Mouse (Mus musculus) embryonic facial prominence, embryonic 11.5 days (tissue): Measurements from ENCODE around the gene Abi1. TPM values are rescaled to one million over a fixed set of nuclear protein-coding genes. Genes with fewer than 3 reads are reported as not detected.

Experiments used
- ATAC-seq: fragments of 200-750 bp; cut with Nextera tagmentation; replicated peaks from 2 replicates; pipeline ENCODE4 v1.8.0; 2017; ENCODE audit warnings: low read depth; ENCODE audit not compliant: insufficient number of reproducible peaks, low FRiP score, low TSS enrichment
- DNase-seq: peaks from one replicate; pipeline ENCODE4 v3.0.0-alpha.2; 2015; ENCODE audit warnings: low spot score
- H3K27ac ChIP-seq: fragments of 300-500 bp; sonication (generic); replicated peaks from 2 replicates; pipeline ENCODE4 v1.5.1; 2014; ENCODE audit warnings: mild to moderate bottlenecking, low read depth, low read length, control low read depth
- H3K27me3 ChIP-seq: fragments of 300-500 bp; sonication (generic); 2 replicates; pipeline ENCODE4 v1.6.1; 2014; ENCODE audit warnings: mild to moderate bottlenecking, low read length, moderate library complexity, mixed read lengths; ENCODE audit not compliant: control insufficient read depth, insufficient read depth
- H3K36me3 ChIP-seq: fragments of 300-500 bp; sonication (generic); replicated peaks from 2 replicates; pipeline ENCODE4 v1.6.1; 2014; ENCODE audit warnings: low read depth, mild to moderate bottlenecking, low read length, moderate library complexity, mixed read lengths; ENCODE audit not compliant: control insufficient read depth, insufficient read depth
- H3K4me1 ChIP-seq: fragments of 300-500 bp; sonication (generic); 2 replicates; pipeline ENCODE4 v1.6.1; 2014; ENCODE audit warnings: low read length, mixed read lengths; ENCODE audit not compliant: control insufficient read depth, insufficient read depth
- H3K4me2 ChIP-seq: fragments of 300-500 bp; sonication (generic); 2 replicates; pipeline ENCODE4 v1.6.1; 2014; ENCODE audit warnings: low read depth, mild to moderate bottlenecking, control low read depth, low read length, moderate library complexity
- H3K4me3 ChIP-seq: fragments of 300-500 bp; sonication (generic); 2 replicates; pipeline ENCODE4 v1.5.1; 2014; ENCODE audit warnings: low read depth, low read length, control low read depth
- H3K9ac ChIP-seq: fragments of 300-500 bp; sonication (generic); replicated peaks from 2 replicates; pipeline ENCODE4 v1.6.1; 2014; ENCODE audit warnings: mild to moderate bottlenecking, control low read depth, low read length
- H3K9me3 ChIP-seq: fragments of 300-500 bp; sonication (generic); replicated peaks from 2 replicates; pipeline ENCODE4 v1.6.1; 2016; ENCODE audit warnings: mild to moderate bottlenecking, low read length, inconsistent platforms, mixed read lengths; ENCODE audit not compliant: control insufficient read depth
- WGBS: fragments of 180-500 bp; shearing (Covaris S2); extraction: QIAGEN DNeasy Blood & Tissue Kit; methylation state at CpG from one replicate; pipeline ENCODE4 v1.1.7; 2014; 5-methylcytosine and 5-hydroxymethylcytosine counted together
- polyA plus RNA-seq: library from polyadenylated mRNA; unstranded; fragments of >200 nt; fragmentation: Nextera tagmentation; extraction: Ambion mirVana; gene quantifications from 2 replicates; pipeline ENCODE4 v1.2.1, GENCODE M21; 2014

Gene Abi1
- 41.4 and 42.3 TPM in 2 replicates for polyA plus RNA-seq

DNA sequence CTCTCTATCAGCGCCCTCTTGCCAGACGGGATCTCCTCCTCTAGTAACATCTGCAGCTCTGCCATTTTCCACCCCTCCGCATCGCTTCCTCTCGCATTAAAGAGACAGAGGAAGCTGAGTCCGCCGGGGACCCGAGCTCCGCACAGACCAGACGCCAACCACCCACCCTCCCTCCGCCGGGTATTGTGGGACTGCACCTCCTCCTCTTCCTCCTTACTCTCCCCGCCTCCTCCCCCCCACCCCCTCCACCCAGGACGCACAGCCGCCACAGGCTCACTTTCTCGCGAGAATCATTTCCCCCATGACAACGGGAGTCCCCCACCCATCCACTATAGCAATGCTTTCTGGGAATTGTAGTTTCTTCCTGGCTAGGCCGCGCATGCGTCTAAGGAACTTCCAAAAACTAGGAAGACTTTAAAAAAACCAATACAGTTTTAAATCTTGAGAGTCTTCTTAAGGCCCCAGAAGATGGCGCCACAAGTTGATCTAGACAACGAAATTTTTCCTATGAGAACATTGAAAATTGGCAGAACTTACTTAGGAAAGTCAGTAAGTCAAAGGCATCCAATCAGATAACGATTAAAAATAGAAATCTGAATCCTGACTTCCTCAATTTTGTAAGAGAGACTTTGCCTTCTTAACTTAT, at the start of gene Abi1:
TSS of gene Abi1 (minus strand) at position 241 of the 646 bp plus-strand sequence.
- peak within 1 kb of the TSS; percentile 66 for H3K4me2 ChIP-seq
- 3% methylated on average over 23 of the region's 24 CpGs for WGBS
- DNase-seq (peak; percentile 98), ATAC-seq (peak; percentile 94)
- peak within 1 kb of the TSS; percentile 93 for H3K4me3 ChIP-seq
- peak within 1 kb of the TSS; percentile 94 for H3K9ac ChIP-seq
- H3K27me3 ChIP-seq: no peaks in the 10 kb centered on the region
- H3K9me3 ChIP-seq: no peaks in the 10 kb centered on the region
- H3K36me3 ChIP-seq: no peaks in the 10 kb centered on the region
- peak within 1 kb of the TSS; percentile 92 for H3K27ac ChIP-seq
- H3K4me1 ChIP-seq: no peaks in the 10 kb centered on the region

DNA sequence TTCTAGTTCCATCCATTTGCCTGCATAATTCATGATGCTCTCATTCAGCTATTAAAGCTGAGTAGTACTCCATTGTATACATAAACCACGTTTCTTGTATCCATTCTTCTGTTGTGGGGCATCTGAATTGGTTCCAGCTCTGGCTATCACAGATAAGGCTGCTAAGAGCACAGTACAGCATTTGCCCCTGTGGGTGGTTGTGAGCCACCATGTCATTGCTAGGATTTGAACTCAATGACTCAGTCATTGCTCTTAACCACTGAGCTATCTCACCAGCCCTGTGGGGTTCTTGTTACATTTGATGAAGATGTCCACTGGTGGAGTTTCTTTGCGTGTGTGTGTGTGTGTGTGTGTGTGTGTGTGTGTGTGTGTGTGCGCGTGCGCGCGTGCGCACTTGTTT, 44.5 kb upstream of the Abi1 start:
- Histone ChIP-seq H3K4me1 (no peaks in the 10 kb centered on the region), H3K36me3 (no peaks in the 10 kb centered on the region; the same call in 1 of the 2 replicates), H3K9me3 (no peaks in the 10 kb centered on the region), H3K4me3 (no peak overlapping the region), H3K27ac (no peak overlapping the region), H3K9ac (no peak overlapping the region), H3K4me2 (no peak overlapping the region), H3K27me3 (no peaks in the 10 kb centered on the region)
- ATAC-seq (no peak), DNase-seq (no peak)
- WGBS: 92% methylated on average over 8 of the region's 8 CpGs

DNA sequence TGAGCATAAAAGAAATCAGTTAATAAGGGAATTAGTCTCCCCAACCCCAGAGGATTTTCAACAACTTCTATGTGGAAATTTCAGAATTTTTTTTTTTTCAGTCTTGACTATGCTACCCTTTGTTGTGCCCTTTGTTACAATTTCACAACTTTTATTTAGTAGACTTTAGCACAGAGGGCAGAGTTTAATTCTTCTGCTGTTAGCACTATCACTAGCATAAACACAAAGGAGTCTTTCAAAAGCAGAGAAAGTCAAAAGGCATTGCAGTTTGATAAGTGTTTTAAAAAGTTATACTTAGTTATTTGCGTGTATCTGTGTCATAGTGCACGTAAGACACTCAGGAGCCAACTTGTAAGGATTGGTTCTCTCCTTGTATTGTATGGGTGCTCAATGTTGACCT, 38.5 kb upstream of the Abi1 start:
- no peaks in the 10 kb centered on the region for H3K27me3 ChIP-seq
- no peak overlapping the region for H3K27ac ChIP-seq
- H3K4me1 ChIP-seq: no peaks in the 10 kb centered on the region
- DNase-seq: no peak
- no peaks in the 10 kb centered on the region; the same call in 1 of the 2 replicates for H3K36me3 ChIP-seq
- H3K4me2 ChIP-seq: no peak overlapping the region
- no peak overlapping the region for H3K9ac ChIP-seq
- ATAC-seq: no peak
- no peaks in the 10 kb centered on the region for H3K9me3 ChIP-seq
- 95% methylated on average over 2 of the region's 2 CpGs for whole genome bisulfite sequencing
- H3K4me3 ChIP-seq: no peak overlapping the region

DNA sequence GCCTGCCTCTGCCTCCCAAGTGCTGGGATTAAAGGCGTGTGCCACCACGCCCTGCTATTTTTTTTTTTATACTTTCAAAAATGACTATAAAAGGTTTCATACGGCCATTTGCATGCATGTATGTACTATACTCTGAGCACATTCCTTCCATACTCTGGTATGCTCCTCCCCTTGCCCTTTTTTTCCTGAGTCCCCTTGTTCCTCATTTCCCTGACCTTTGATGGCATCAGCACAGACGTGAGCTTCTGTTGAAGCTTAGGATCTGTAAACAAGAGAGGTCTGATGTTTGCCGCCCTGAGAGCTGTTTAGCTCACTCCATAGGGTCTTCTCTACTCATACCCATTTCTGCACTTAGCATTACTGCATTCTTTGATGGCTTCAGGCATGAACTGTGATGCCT, 37.7 kb upstream of the Abi1 start:
- WGBS: 84% methylated on average over 5 of the region's 5 CpGs
- H3K4me3 ChIP-seq: no peak overlapping the region
- no peak overlapping the region for H3K27ac ChIP-seq
- H3K9me3 ChIP-seq: no peaks in the 10 kb centered on the region
- no peak for DNase-seq
- no peak overlapping the region for H3K4me2 ChIP-seq
- H3K27me3 ChIP-seq: no peaks in the 10 kb centered on the region
- ATAC-seq: no peak
- H3K9ac ChIP-seq: no peak overlapping the region
- no peaks in the 10 kb centered on the region for H3K4me1 ChIP-seq
- no peaks in the 10 kb centered on the region; the same call in 1 of the 2 replicates for H3K36me3 ChIP-seq

DNA sequence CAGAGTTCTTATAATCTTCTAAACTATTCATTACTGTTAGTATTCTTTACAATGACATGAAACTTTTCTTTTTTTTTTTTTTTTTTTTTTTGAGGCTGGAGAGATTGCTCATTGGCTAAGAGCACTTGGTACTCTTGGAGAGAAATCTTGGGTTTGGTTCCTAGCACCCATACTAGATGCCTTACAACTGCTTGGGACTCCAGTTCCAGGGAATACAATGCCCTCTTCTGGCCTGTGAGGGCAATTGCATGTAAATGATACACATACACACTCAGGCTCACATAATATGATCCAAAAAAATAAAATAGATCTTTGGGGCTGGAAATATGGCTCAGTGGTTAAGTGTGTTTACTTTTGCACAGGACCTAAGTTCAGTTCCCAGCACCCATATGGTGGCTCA, 36.7 kb upstream of the Abi1 start:
- DNase-seq: no peak
- H3K4me3 ChIP-seq: no peak overlapping the region
- H3K4me1 ChIP-seq: no peaks in the 10 kb centered on the region
- H3K4me2 ChIP-seq: no peak overlapping the region
- no peaks in the 10 kb centered on the region; the same call in 1 of the 2 replicates for H3K36me3 ChIP-seq
- ATAC-seq: no peak
- no peak overlapping the region for H3K27ac ChIP-seq
- H3K27me3 ChIP-seq: no peaks in the 10 kb centered on the region
- H3K9me3 ChIP-seq: no peaks in the 10 kb centered on the region
- H3K9ac ChIP-seq: no peak overlapping the region

DNA sequence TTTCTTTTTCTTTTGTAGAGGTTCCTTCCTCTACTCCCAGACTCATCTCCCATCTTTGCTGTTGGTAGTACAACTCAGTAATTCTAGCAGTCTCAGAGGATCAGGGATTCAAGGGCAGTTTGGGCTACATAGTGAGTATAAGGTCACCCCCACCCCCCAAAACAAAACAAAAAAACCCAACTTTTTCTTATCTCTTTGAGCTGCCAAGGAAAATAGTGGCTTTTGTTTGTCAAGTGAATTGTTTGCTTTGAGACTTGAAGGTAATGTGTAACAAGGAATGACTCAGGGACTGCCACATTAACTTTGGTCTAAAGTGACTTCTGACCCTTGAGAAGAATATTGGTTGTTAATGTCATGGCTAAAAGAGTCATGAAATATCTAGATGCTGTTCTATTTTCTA, 35.8 kb upstream of the Abi1 start:
- ATAC-seq (no peak), DNase-seq (no peak)
- H3K27me3 ChIP-seq: no peaks in the 10 kb centered on the region
- H3K9me3 ChIP-seq: no peaks in the 10 kb centered on the region
- no peak overlapping the region for H3K4me2 ChIP-seq
- no peak overlapping the region for H3K4me3 ChIP-seq
- H3K36me3 ChIP-seq: no peaks in the 10 kb centered on the region; the same call in 1 of the 2 replicates
- H3K4me1 ChIP-seq: no peaks in the 10 kb centered on the region
- H3K9ac ChIP-seq: no peak overlapping the region
- H3K27ac ChIP-seq: no peak overlapping the region

DNA sequence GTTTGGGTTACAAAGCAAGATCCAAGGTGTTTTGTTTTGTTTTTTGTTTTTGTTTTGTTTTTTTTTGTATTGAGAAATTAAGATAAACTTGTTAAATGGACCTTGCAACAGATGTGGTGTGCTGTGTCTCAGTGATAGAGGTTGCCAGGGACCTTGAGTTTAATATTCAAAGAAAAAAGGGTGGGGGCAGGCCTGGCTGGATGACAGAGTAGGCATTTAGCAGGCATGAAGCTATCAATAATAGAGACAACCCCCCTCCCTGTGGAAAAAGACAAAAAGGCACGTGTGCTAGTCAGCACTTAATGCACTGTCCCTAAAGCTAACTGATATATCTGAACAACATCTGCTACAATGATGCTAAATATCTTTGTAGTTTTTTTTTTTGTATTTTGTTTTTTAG, 31.4 kb upstream of the Abi1 start:
- no peak for DNase-seq

DNA sequence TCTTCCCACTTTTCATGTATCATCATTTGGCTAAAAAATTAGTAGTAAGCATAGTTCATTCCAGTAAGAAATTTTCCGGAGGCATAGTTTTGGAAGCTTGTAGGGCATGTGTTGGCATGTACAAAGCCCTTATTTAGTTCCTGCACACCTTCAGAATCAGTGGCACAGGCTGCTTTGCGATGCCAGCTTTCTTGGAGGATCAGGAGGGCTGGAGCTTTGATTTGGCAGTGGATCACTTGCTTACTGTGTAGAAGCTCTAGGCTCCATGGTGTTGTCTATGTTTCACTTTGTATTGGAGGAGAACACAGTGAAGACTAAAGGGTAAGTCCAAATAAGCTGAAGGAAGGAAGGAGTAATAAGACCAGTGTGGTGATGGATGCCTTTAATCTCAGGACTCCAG, 30.4 kb upstream of the Abi1 start:
- Histone ChIP-seq H3K9ac (no peak overlapping the region), H3K4me1 (no peaks in the 10 kb centered on the region), H3K9me3 (no peaks in the 10 kb centered on the region), H3K4me3 (no peak overlapping the region), H3K27me3 (no peaks in the 10 kb centered on the region), H3K27ac (no peak overlapping the region), H3K4me2 (no peak overlapping the region), H3K36me3 (no peaks in the 10 kb centered on the region)
- ATAC-seq (no peak), DNase-seq (no peak)
- WGBS: 86% methylated on average over 2 of the region's 2 CpGs

More for the DNA sequence above, 31.4 kb upstream of the Abi1 start:
- 93% methylated on average over 1 of the region's 1 CpGs for WGBS
- Histone ChIP-seq H3K9me3 (no peaks in the 10 kb centered on the region), H3K9ac (no peak overlapping the region), H3K36me3 (no peaks in the 10 kb centered on the region), H3K27ac (no peak overlapping the region), H3K27me3 (no peaks in the 10 kb centered on the region), H3K4me3 (no peak overlapping the region), H3K4me2 (no peak overlapping the region), H3K4me1 (no peaks in the 10 kb centered on the region)
- no peak for ATAC-seq
